ENCODE assay signal across 9 mouse cellular contexts in the genomic region with DNA sequence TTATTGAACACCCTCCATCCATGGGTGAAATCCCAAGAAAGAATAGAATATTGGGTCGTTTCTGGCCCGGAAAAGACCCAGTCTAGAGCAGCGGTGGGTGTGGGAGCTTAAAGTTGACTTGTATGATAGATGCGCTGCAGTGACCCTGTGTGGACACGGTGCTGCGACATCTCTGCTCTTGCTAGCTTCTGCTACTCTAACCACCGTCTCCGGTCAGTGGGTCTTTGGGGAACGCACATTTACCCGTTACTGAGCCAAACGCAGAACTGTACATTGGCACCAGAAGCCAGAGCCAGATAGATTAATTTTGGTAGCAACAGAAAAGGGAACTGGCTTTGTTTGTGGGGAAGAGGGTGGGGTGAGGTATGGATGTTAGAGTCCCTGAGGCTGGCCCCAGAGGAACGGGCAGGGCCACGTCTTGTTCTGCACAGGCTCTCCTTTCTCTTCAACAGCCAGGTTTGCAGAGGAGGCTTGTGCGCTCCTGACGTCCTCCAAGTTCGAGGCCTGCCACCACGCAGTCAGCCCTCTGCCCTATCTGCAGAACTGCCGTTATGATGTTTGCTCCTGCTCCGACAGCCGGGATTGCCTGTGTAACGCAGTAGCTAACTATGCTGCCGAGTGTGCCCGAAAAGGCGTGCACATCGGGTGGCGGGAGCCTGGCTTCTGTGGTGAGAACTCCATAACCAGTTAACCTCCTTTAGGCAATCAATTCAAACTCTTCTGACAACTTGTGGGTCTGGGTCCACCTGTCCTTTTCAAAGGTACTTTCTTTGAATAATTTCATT. TPM values are rescaled to one million over a fixed set of nuclear protein-coding genes. Genes with fewer than 3 reads are reported as not detected.
A peak's percentile ranks its signal among the peaks of the same experiment; 100 is the strongest.
DNase-seq lines count a peak whose midpoint lies in the region; ATAC-seq and TF ChIP-seq lines count a peak whose summit lies in the region.
"Had no signal": no experiment of that assay in that cellular context is flagged by ENCODE, and none has a peak within 500 bp of the region (broad histone marks: within the 10 kb centered on the region; RNA-seq: fewer than 3 reads in every experiment).

No protein-coding gene starts in this region.

- no peaks in the 10 kb centered on the region for H3K27me3 ChIP-seq in hindbrain, postnatal 0 days (ENCODE audit: insufficient read depth, low read length)
- H3K27me3 ChIP-seq in hindbrain, embryonic 10.5 days (ENCODE audit: insufficient read depth, poor library complexity, severe bottlenecking): peaks cover 15% of the 10 kb centered on the region
- H3K27me3 ChIP-seq in MEL (ENCODE audit: control insufficient read depth in 1 of 2, insufficient read depth in 2 of 2, low read length in 2 of 2): peaks cover 0 to 3% of the 10 kb centered on the region in 2 experiments; a peak in 1 of 4 replicates
- no peaks in the 10 kb centered on the region for H3K27me3 ChIP-seq in heart, embryonic 11.5 days (ENCODE audit: control insufficient read depth, insufficient read depth, low read length)
- no peaks in the 10 kb centered on the region for H3K27me3 ChIP-seq in liver, postnatal 0 days (ENCODE audit: insufficient read depth, low read length)

- no peak overlapping the region for H3K4me3 ChIP-seq in hindbrain, postnatal 0 days (ENCODE audit: low read length)
- no peak overlapping the region for H3K4me3 ChIP-seq in hindbrain, embryonic 10.5 days
- H3K4me3 ChIP-seq in MEL (ENCODE audit: control insufficient read depth in 1 of 2, insufficient read depth in 1 of 2, low read depth in 2 of 2, low read length in 2 of 2): peak overlapping the region in 1 of 2 experiments; percentile 34; a peak in 2 of 4 replicates
- no peak overlapping the region for H3K4me3 ChIP-seq in heart, embryonic 11.5 days (ENCODE audit: low read depth, low read length)
- no peak overlapping the region for H3K4me3 ChIP-seq in liver, postnatal 0 days (ENCODE audit: low read depth, low read length)
- H3K4me3 ChIP-seq: neural tube, embryonic 13.5 days had no signal

- no peak for TF ChIP-seq EP300 in MEL (IDR thresholded peaks at IDR 0.05; ENCODE audit: low read depth in 1 of 2, low read length in 2 of 2)
- TF ChIP-seq EP300 in liver, postnatal 0 days (IDR thresholded peaks at IDR 0.05; ENCODE audit: low read depth): no peak

- no peak overlapping the region for H3K9ac ChIP-seq in hindbrain, postnatal 0 days (replicated peaks; ENCODE audit: low read length)
- H3K9ac ChIP-seq in MEL (ENCODE audit: control insufficient read depth, low read depth, low read length, poor library complexity, severe bottlenecking): no peak overlapping the region
- no peak overlapping the region for H3K9ac ChIP-seq in heart, embryonic 11.5 days (ENCODE audit: low read depth, low read length)
- no peak overlapping the region for H3K9ac ChIP-seq in liver, postnatal 0 days (replicated peaks)
- H3K9ac ChIP-seq: neural tube, embryonic 13.5 days had no signal

- H3K9me3 ChIP-seq in hindbrain, postnatal 0 days (ENCODE audit: low read length): no peaks in the 10 kb centered on the region
- no peaks in the 10 kb centered on the region for H3K9me3 ChIP-seq in hindbrain, embryonic 10.5 days
- no peaks in the 10 kb centered on the region for H3K9me3 ChIP-seq in MEL (replicated peaks; ENCODE audit: insufficient read depth, low read length)
- no peaks in the 10 kb centered on the region for H3K9me3 ChIP-seq in heart, embryonic 11.5 days (replicated peaks; ENCODE audit: control insufficient read depth, low read length)
- no peaks in the 10 kb centered on the region for H3K9me3 ChIP-seq in liver, postnatal 0 days (ENCODE audit: low read length)
- H3K9me3 ChIP-seq: neural tube, embryonic 13.5 days had no signal

- TF ChIP-seq POLR2A in MEL (IDR thresholded peaks at IDR 0.05; ENCODE audit: control insufficient read depth in 1 of 2, insufficient read depth in 1 of 2, low read depth in 1 of 2, low read length in 2 of 2, poor library complexity in 1 of 2): no peak

- no peaks in the 10 kb centered on the region for H3K36me3 ChIP-seq in hindbrain, postnatal 0 days (ENCODE audit: insufficient read depth, low read length)
- H3K36me3 ChIP-seq in hindbrain, embryonic 10.5 days: no peaks in the 10 kb centered on the region
- no peaks in the 10 kb centered on the region for H3K36me3 ChIP-seq in MEL (ENCODE audit: control insufficient read depth in 1 of 2, insufficient read depth in 2 of 2, low read length in 2 of 2)
- no peaks in the 10 kb centered on the region for H3K36me3 ChIP-seq in heart, embryonic 11.5 days (ENCODE audit: control insufficient read depth, insufficient read depth, low read length)
- H3K36me3 ChIP-seq in liver, postnatal 0 days (replicated peaks; ENCODE audit: insufficient read depth, low read length): no peaks in the 10 kb centered on the region
- H3K36me3 ChIP-seq: neural tube, embryonic 13.5 days had no signal

- H3K4me1 ChIP-seq in hindbrain, postnatal 0 days (ENCODE audit: insufficient read depth, low read length): no peaks in the 10 kb centered on the region
- H3K4me1 ChIP-seq in hindbrain, embryonic 10.5 days (replicated peaks): peaks cover 10% of the 10 kb centered on the region
- H3K4me1 ChIP-seq in MEL (ENCODE audit: control insufficient read depth in 1 of 2, insufficient read depth in 2 of 2, low read length in 2 of 2): peaks cover 0 to 2% of the 10 kb centered on the region in 2 experiments; a peak in 1 of 4 replicates
- H3K4me1 ChIP-seq in heart, embryonic 11.5 days (ENCODE audit: control insufficient read depth, insufficient read depth, low read length): 0 out of 2 replicates have a peak, but pooled peaks cover 2% of the 10 kb centered on the region
- peaks cover 10% of the 10 kb centered on the region for H3K4me1 ChIP-seq in liver, postnatal 0 days (ENCODE audit: insufficient read depth)

- H3K4me2 ChIP-seq in hindbrain, postnatal 0 days (ENCODE audit: low read depth, low read length): 0 out of 2 replicates have a peak overlapping the region, but pooled peaks have one; percentile 10
- H3K4me2 ChIP-seq in heart, embryonic 11.5 days: peak overlapping the region; percentile 39
- peak overlapping the region; percentile 45 for H3K4me2 ChIP-seq in liver, postnatal 0 days (ENCODE audit: low read depth, low read length)

- TF ChIP-seq CTCF in hindbrain, postnatal 0 days (IDR thresholded peaks at IDR 0.05; ENCODE audit: low read depth): no peak
- TF ChIP-seq CTCF in MEL (IDR thresholded peaks at IDR 0.05 in 2 of 3, conservative IDR thresholded peaks at IDR 0.05 in 1 of 3; ENCODE audit: control insufficient read depth in 1 of 3, insufficient read depth in 1 of 3, low read depth in 2 of 3, low read length in 3 of 3, poor library complexity in 1 of 3, severe bottlenecking in 1 of 3): no peak
- TF ChIP-seq CTCF in liver, postnatal 0 days (IDR thresholded peaks at IDR 0.05; ENCODE audit: low read depth): no peak

- WGBS in hindbrain, postnatal 0 days: 78% methylated on average over 26 of the region's 26 CpGs
- WGBS in hindbrain, embryonic 10.5 days: 82% methylated on average over 26 of the region's 26 CpGs
- 75% methylated on average over 26 of the region's 26 CpGs for WGBS in heart, embryonic 11.5 days (ENCODE audit: insufficient replicate concordance)
- 38% methylated on average over 26 of the region's 26 CpGs for WGBS in liver, postnatal 0 days (ENCODE audit: insufficient replicate concordance)

- TF ChIP-seq RAD21 in MEL (IDR thresholded peaks at IDR 0.05; ENCODE audit: low read depth, low read length): no peak

- H3K79me2 ChIP-seq in MEL (ENCODE audit: control insufficient read depth, insufficient read depth, low read length, poor library complexity): no peaks in the 10 kb centered on the region

- DNase-seq in hindbrain, postnatal 0 days (ENCODE audit: low spot score): no peak
- DNase-seq in hindbrain, embryonic 10.5 days (ENCODE audit: low spot score): no peak
- peak; percentile 49 for DNase-seq in MEL (ENCODE audit: low read depth, low spot score)
- no peak for DNase-seq in liver, postnatal 0 days
- DNase-seq in layer of hippocampus, postnatal 10 days (ENCODE audit: low spot score in 2 of 2): no peak
- no peak for DNase-seq in layer of hippocampus, adult 8-10 months (ENCODE audit: low spot score in 2 of 2)
- DNase-seq in right cerebral cortex, postnatal 14 days: no peak

- no peak overlapping the region for H3K27ac ChIP-seq in hindbrain, postnatal 0 days
- H3K27ac ChIP-seq in hindbrain, embryonic 10.5 days: no peak overlapping the region
- H3K27ac ChIP-seq in MEL (ENCODE audit: control insufficient read depth, low read depth, low read length): no peak overlapping the region
- H3K27ac ChIP-seq in heart, embryonic 11.5 days (ENCODE audit: low read depth, low read length): no peak overlapping the region
- no peak overlapping the region for H3K27ac ChIP-seq in liver, postnatal 0 days (ENCODE audit: low read depth)
- H3K27ac ChIP-seq: neural tube, embryonic 13.5 days had no signal

- peak; percentile 15; the same call in 1 of the 2 replicates for ATAC-seq in hindbrain, postnatal 0 days
- ATAC-seq in heart, embryonic 11.5 days (replicated peaks; ENCODE audit: insufficient number of reproducible peaks, low FRiP score, low TSS enrichment): no peak
- no peak for ATAC-seq in liver, postnatal 0 days

TF ChIP-seq in MEL, 35 proteins besides CTCF, POLR2A, EP300 and RAD21 (continues in another document):
- no peak for TF ChIP-seq POLR2AphosphoS5 (IDR thresholded peaks at IDR 0.05; ENCODE audit: borderline replicate concordance, low read depth, low read length)
- TF ChIP-seq TAL1 (IDR thresholded peaks at IDR 0.05; ENCODE audit: low read length): no peak
- no peak for TF ChIP-seq ZC3H11A (IDR thresholded peaks at IDR 0.05; ENCODE audit: low read depth, low read length)
- TF ChIP-seq RCOR1 (IDR thresholded peaks at IDR 0.05; ENCODE audit: low read depth, low read length): no peak
- TF ChIP-seq CHD2 (IDR thresholded peaks at IDR 0.05; ENCODE audit: low read length): no peak
- no peak for TF ChIP-seq MYB (IDR thresholded peaks at IDR 0.05; ENCODE audit: low read depth, low read length)
- no peak for TF ChIP-seq MEF2A (IDR thresholded peaks at IDR 0.05; ENCODE audit: extremely low read depth, insufficient replicate concordance, low read depth, low read length, poor library complexity, severe bottlenecking)
- no peak for TF ChIP-seq KAT2A (conservative IDR thresholded peaks at IDR 0.05; ENCODE audit: low read depth, low read length)
- no peak for TF ChIP-seq CHD1 (IDR thresholded peaks at IDR 0.05; ENCODE audit: low read depth, low read length)

RNA-seq across cellular contexts. Expression of a gene that starts 57.3 kb away (rescaled TPM):
- total RNA-seq in hindbrain, postnatal 0 days (2014; rRNA removed): 29.5 and 30.0 TPM in 2 replicates
- 11.2 and 17.2 TPM in 2 replicates for polyA plus RNA-seq in hindbrain, postnatal 0 days (2015; fragmentation: Nextera tagmentation; extraction: Ambion mirVana)
- polyA plus RNA-seq in hindbrain, embryonic 10.5 days (2016; fragmentation: Nextera tagmentation; extraction: Ambion mirVana): 3.9 and 7.1 TPM in 2 replicates
- total RNA-seq in MEL (2012; rRNA removed): 0.13 and 0.42 TPM in 2 replicates
- polyA plus RNA-seq in MEL (2012; ENCODE audit: insufficient read depth in 1 of 2, insufficient read length in 2 of 2, low read depth in 1 of 2, low replicate concordance in 2 of 2, missing spikeins in 1 of 2): under 1 TPM in 1 of 2 experiments, not detected in 1; 0.29 TPM
- 31.2 and 32.2 TPM in 2 replicates for polyA plus RNA-seq in heart, embryonic 11.5 days (2014; fragmentation: Nextera tagmentation; extraction: Ambion mirVana)
- 13.4 and 14.8 TPM in 2 replicates for polyA plus RNA-seq in liver, postnatal 0 days (2015; fragmentation: Nextera tagmentation; extraction: Ambion mirVana)
- total RNA-seq in layer of hippocampus, postnatal 10 days (2021): 10 to 100 TPM; 22.1 to 29.0 TPM
- total RNA-seq in layer of hippocampus, adult 8-10 months (2022): 10 to 100 TPM; 19.1 to 27.5 (median 23.5) TPM
